Mouse (Mus musculus) mesoderm, embryonic 11.5 days (tissue): ENCODE results near the gene Grasp.
A peak's percentile ranks its signal among the peaks of the same experiment; 100 is the strongest.

ENCODE experiments used
- DNase-seq: peaks from one replicate; pipeline ENCODE4 v3.0.0-alpha.2; 2012; ENCODE audit warnings: low read depth, low spot score

The Grasp gene

GRCm38 (mm10) chr15:101248029-101248710, 24.2 kb downstream of the Grasp start:
- no peak for DNase-seq

- no peak for DNase-seq
Measured at GRCm38 (mm10) chr15:101250220-101250800, 26.3 kb downstream of the Grasp start.

GRCm38 (mm10) chr15:101251930-101252329, 27.9 kb downstream of the Grasp start:
- DNase-seq = no peak

GRCm38 (mm10) chr15:101252614-101253013, 28.6 kb downstream of the Grasp start:
- DNase-seq = no peak

GRCm38 (mm10) chr15:101253563-101253885, 29.5 kb downstream of the Grasp start:
- DNase-seq = no peak

GRCm38 (mm10) chr15:101253886-101254795, 30.2 kb downstream of the Grasp start, which contains the start of gene Nr4a1:
Gene Nr4a1, plus strand, starts transcription at chr15:101254269.
- peak; percentile 54 for DNase-seq

- DNase-seq = no peak
Measured at GRCm38 (mm10) chr15:101255842-101256462, 32.0 kb downstream of the Grasp start.

GRCm38 (mm10) chr15:101256463-101257206, 32.6 kb downstream of the Grasp start:
- DNase-seq = no peak

GRCm38 (mm10) chr15:101258420-101258819, 34.4 kb downstream of the Grasp start:
- DNase-seq = no peak

- no peak for DNase-seq
Measured at GRCm38 (mm10) chr15:101259922-101260321, 35.9 kb downstream of the Grasp start.

GRCm38 (mm10) chr15:101260387-101260786, 36.4 kb downstream of the Grasp start:
- no peak for DNase-seq

- no peak for DNase-seq
Measured at GRCm38 (mm10) chr15:101260874-101261622, 37.1 kb downstream of the Grasp start.

GRCm38 (mm10) chr15:101262502-101262901, 38.5 kb downstream of the Grasp start:
- no peak for DNase-seq

- DNase-seq = peak; percentile 85
Measured at GRCm38 (mm10) chr15:101266132-101266963, 42.4 kb downstream of the Grasp start.

- DNase-seq = no peak
Measured at GRCm38 (mm10) chr15:101267053-101268032, 43.4 kb downstream of the Grasp start.

GRCm38 (mm10) chr15:101270101-101270820, 46.3 kb downstream of the Grasp start:
- DNase-seq = no peak

- no peak for DNase-seq
Measured at GRCm38 (mm10) chr15:101271107-101271506, 47.1 kb downstream of the Grasp start.

GRCm38 (mm10) chr15:101271513-101271912, 47.5 kb downstream of the Grasp start:
- no peak for DNase-seq
